Comparison of ENCODE assay signal across 8 mouse cellular contexts in the genomic region with DNA sequence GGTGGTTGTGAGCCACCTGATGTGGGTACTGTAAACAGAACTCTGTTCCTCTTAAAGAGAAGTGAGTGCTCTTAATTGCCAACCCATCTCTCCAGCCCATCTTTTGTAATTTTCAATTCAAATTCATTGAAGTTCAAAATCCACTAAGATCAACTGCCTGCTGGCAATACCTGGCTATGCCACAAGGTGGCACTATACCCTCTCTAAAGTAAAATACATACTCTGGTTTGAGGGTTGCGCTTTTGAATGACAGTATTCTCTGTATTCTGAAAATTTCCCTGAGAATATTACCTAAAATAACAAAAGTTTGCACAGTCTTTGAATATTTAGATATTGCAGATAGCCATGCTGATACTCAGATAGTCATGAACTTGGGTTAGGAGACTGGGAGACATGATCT. TPM values are rescaled to one million over a fixed set of nuclear protein-coding genes. Genes with fewer than 3 reads are reported as not detected.
DNase-seq lines count a peak whose midpoint lies in the region; ATAC-seq lines count a peak whose summit lies in the region.
"Had no signal": no experiment of that assay in that cellular context is flagged by ENCODE, and none has a peak within 500 bp of the region (broad histone marks: within the 10 kb centered on the region; RNA-seq: fewer than 3 reads in every experiment).

No protein-coding gene starts in this region.

- 60% methylated on average over 1 of the region's 1 CpGs for WGBS in embryonic facial prominence, embryonic 14.5 days
- WGBS in hindbrain, embryonic 14.5 days: 50% methylated on average over 1 of the region's 1 CpGs
- WGBS in midbrain, embryonic 12.5 days: 55% methylated on average over 1 of the region's 1 CpGs

- peaks cover 23% of the 10 kb centered on the region for H3K36me3 ChIP-seq in embryonic facial prominence, embryonic 14.5 days (ENCODE audit: control insufficient read depth, insufficient read depth, low read length)
- H3K36me3 ChIP-seq in hindbrain, embryonic 14.5 days (replicated peaks; ENCODE audit: control insufficient read depth, insufficient read depth): peaks cover 40% of the 10 kb centered on the region
- H3K36me3 ChIP-seq in midbrain, embryonic 12.5 days: peaks cover 29% of the 10 kb centered on the region

- ATAC-seq in embryonic facial prominence, embryonic 14.5 days (ENCODE audit: low read depth): no peak
- ATAC-seq in hindbrain, embryonic 14.5 days (ENCODE audit: low FRiP score): peak; percentile 47; the same call in 1 of the 2 replicates
- peak; percentile 9; the same call in 1 of the 2 replicates for ATAC-seq in midbrain, embryonic 12.5 days (ENCODE audit: low FRiP score, low read depth)

- H3K27me3 ChIP-seq in embryonic facial prominence, embryonic 14.5 days (replicated peaks; ENCODE audit: control insufficient read depth, insufficient read depth, low read length): no peaks in the 10 kb centered on the region
- H3K27me3 ChIP-seq in hindbrain, embryonic 14.5 days (ENCODE audit: control insufficient read depth, insufficient read depth, low read length): no peaks in the 10 kb centered on the region
- H3K27me3 ChIP-seq in midbrain, embryonic 12.5 days: no peaks in the 10 kb centered on the region
- H3K27me3 ChIP-seq: limb, embryonic 15.5 days had no signal

- DNase-seq in MEL-GATA-1-ER (ENCODE audit: extremely low read depth, low read depth): peak; percentile 36
- DNase-seq in adrenal gland, postnatal 4 days (ENCODE audit: low spot score in 2 of 2): peak; percentile 50 to 53
- DNase-seq in embryonic facial prominence, embryonic 14.5 days (ENCODE audit: low spot score): peak; percentile 78
- DNase-seq in hindbrain, embryonic 14.5 days (ENCODE audit: low spot score): peak; percentile 93
- DNase-seq in layer of hippocampus, postnatal 36 days: peak; percentile 58 to 59
- DNase-seq in spleen, adult 18-20 months: peak; percentile 17 to 70

- no peaks in the 10 kb centered on the region for H3K4me1 ChIP-seq in embryonic facial prominence, embryonic 14.5 days (ENCODE audit: control insufficient read depth, insufficient read depth, low read length)
- H3K4me1 ChIP-seq in hindbrain, embryonic 14.5 days (replicated peaks; ENCODE audit: control insufficient read depth, insufficient read depth, low read length): no peaks in the 10 kb centered on the region
- H3K4me1 ChIP-seq in midbrain, embryonic 12.5 days: 0 out of 2 replicates have a peak, but pooled peaks cover 7% of the 10 kb centered on the region
- H3K4me1 ChIP-seq: limb, embryonic 15.5 days had no signal

- no peak overlapping the region for H3K4me3 ChIP-seq in embryonic facial prominence, embryonic 14.5 days (ENCODE audit: low read depth, low read length)
- H3K4me3 ChIP-seq in hindbrain, embryonic 14.5 days (replicated peaks; ENCODE audit: low read length): no peak overlapping the region
- no peak overlapping the region for H3K4me3 ChIP-seq in midbrain, embryonic 12.5 days
- H3K4me3 ChIP-seq: limb, embryonic 15.5 days had no signal

- no peak overlapping the region for H3K4me2 ChIP-seq in embryonic facial prominence, embryonic 14.5 days (ENCODE audit: low read depth, low read length)
- no peak overlapping the region for H3K4me2 ChIP-seq in hindbrain, embryonic 14.5 days (replicated peaks)
- no peak overlapping the region for H3K4me2 ChIP-seq in midbrain, embryonic 12.5 days (replicated peaks)
- H3K4me2 ChIP-seq: limb, embryonic 15.5 days had no signal

- no peak overlapping the region for H3K27ac ChIP-seq in embryonic facial prominence, embryonic 14.5 days (replicated peaks; ENCODE audit: low read depth, low read length)
- no peak overlapping the region for H3K27ac ChIP-seq in hindbrain, embryonic 14.5 days
- no peak overlapping the region for H3K27ac ChIP-seq in midbrain, embryonic 12.5 days (replicated peaks)
- H3K27ac ChIP-seq: limb, embryonic 15.5 days had no signal

- H3K9ac ChIP-seq in embryonic facial prominence, embryonic 14.5 days (ENCODE audit: low read depth, low read length): no peak overlapping the region
- no peak overlapping the region for H3K9ac ChIP-seq in hindbrain, embryonic 14.5 days
- H3K9ac ChIP-seq in midbrain, embryonic 12.5 days (replicated peaks): no peak overlapping the region
- H3K9ac ChIP-seq: limb, embryonic 15.5 days had no signal

- H3K9me3 ChIP-seq in embryonic facial prominence, embryonic 14.5 days (ENCODE audit: control insufficient read depth, low read length): no peaks in the 10 kb centered on the region
- H3K9me3 ChIP-seq in hindbrain, embryonic 14.5 days (ENCODE audit: control insufficient read depth, low read length): no peaks in the 10 kb centered on the region
- no peaks in the 10 kb centered on the region for H3K9me3 ChIP-seq in midbrain, embryonic 12.5 days
- H3K9me3 ChIP-seq: limb, embryonic 15.5 days had no signal

RNA-seq across cellular contexts. Expression of a gene that starts 18.4 kb away (rescaled TPM):
- 10 to 100 TPM; 58.7 to 62.1 TPM for total RNA-seq in adrenal gland, postnatal 4 days (2021)
- polyA plus RNA-seq in embryonic facial prominence, embryonic 14.5 days (2014; fragmentation: Nextera tagmentation; extraction: Ambion mirVana): 18.5 and 18.8 TPM in 2 replicates
- 22.6 and 25.5 TPM in 2 replicates for polyA plus RNA-seq in hindbrain, embryonic 14.5 days (2014; fragmentation: Nextera tagmentation; extraction: Ambion mirVana)
- 10 to 100 TPM; 26.2 to 26.6 TPM for total RNA-seq in layer of hippocampus, postnatal 36 days (2021)
- 16.4 and 18.3 TPM in 2 replicates for polyA plus RNA-seq in midbrain, embryonic 12.5 days (2016; fragmentation: Nextera tagmentation; extraction: Ambion mirVana)

RNA-seq across cellular contexts. Expression of a gene that starts 28.1 kb away (rescaled TPM):
- 100 to 1,000 TPM; 618 to 653 TPM for total RNA-seq in adrenal gland, postnatal 4 days (2021)
- polyA plus RNA-seq in embryonic facial prominence, embryonic 14.5 days (2014; fragmentation: Nextera tagmentation; extraction: Ambion mirVana): 254 and 271 TPM in 2 replicates
- polyA plus RNA-seq in hindbrain, embryonic 14.5 days (2014; fragmentation: Nextera tagmentation; extraction: Ambion mirVana): 114 and 132 TPM in 2 replicates
- 100 to 1,000 TPM; 226 to 229 TPM for total RNA-seq in layer of hippocampus, postnatal 36 days (2021)
- polyA plus RNA-seq in midbrain, embryonic 12.5 days (2016; fragmentation: Nextera tagmentation; extraction: Ambion mirVana): 101 and 104 TPM in 2 replicates

RNA-seq across cellular contexts. Expression of a gene that starts 36.1 kb away (rescaled TPM):
- total RNA-seq in adrenal gland, postnatal 4 days (2021): 10 to 100 TPM; 17.1 to 24.1 TPM
- polyA plus RNA-seq in embryonic facial prominence, embryonic 14.5 days (2014; fragmentation: Nextera tagmentation; extraction: Ambion mirVana): 0.13 and 0.14 TPM in 2 replicates
- 0.12 TPM in 1 of 2 replicates, not detected in the other for polyA plus RNA-seq in hindbrain, embryonic 14.5 days (2014; fragmentation: Nextera tagmentation; extraction: Ambion mirVana)
- under 1 TPM; 0.25 to 0.40 TPM for total RNA-seq in layer of hippocampus, postnatal 36 days (2021)
- polyA plus RNA-seq in midbrain, embryonic 12.5 days (2016; fragmentation: Nextera tagmentation; extraction: Ambion mirVana): not detected in 2 replicates
- polyA plus RNA-seq: limb, embryonic 15.5 days had no signal

Comparison
In these comparisons a context has a peak if more than half of its experiments do, and no peak if none do; other contexts are left out.
1. DNase-seq: peak in every context shown above with its lines; median percentile 93 in hindbrain, embryonic 14.5 days; 78 in embryonic facial prominence, embryonic 14.5 days; 58 in layer of hippocampus, postnatal 36 days; 52 in adrenal gland, postnatal 4 days; 44 in spleen, adult 18-20 months; 36 in MEL-GATA-1-ER.